28 mouse cellular contexts compared by ENCODE assay signal in the genomic region with DNA sequence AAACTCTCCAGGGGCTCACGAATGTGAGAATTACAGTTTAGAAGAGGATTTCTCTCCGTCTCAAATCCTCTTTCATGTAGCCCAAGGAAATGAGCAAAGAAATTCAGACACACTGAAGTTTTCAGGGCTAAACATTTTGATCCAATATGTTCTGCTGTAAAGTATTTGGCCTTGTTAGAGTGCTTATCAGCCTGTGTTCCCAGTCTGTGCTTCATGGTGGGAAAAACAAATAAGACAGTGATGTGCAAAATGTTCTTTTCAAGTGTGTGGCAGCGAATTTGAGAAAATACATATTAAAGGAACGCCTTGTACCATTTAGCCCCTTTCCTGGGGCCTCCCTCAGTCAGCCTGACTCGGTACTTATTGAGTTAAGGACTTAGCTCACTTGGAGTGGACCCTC.
DNase-seq lines count a peak whose midpoint lies in the region; ATAC-seq and TF ChIP-seq lines count a peak whose summit lies in the region.
"Had no signal": no experiment of that assay in that cellular context is flagged by ENCODE, and none has a peak within 500 bp of the region (broad histone marks: within the 10 kb centered on the region; RNA-seq: fewer than 3 reads in every experiment).

No protein-coding gene starts in this region.

- TF ChIP-seq POLR2A in embryonic fibroblast, embryonic 13.5 days (IDR thresholded peaks at IDR 0.05; ENCODE audit: low read depth, low read length), result no peak

- H3K36me3 ChIP-seq in forebrain, embryonic 15.5 days, result no peaks in the 10 kb centered on the region
- peaks cover 5% of the 10 kb centered on the region for H3K36me3 ChIP-seq in forebrain, embryonic 10.5 days (replicated peaks)
- no peaks in the 10 kb centered on the region for H3K36me3 ChIP-seq in midbrain, embryonic 14.5 days (ENCODE audit: control insufficient read depth, insufficient read depth, low read length)
- H3K36me3 ChIP-seq: embryonic facial prominence, embryonic 12.5 days; embryonic facial prominence, embryonic 15.5 days; heart, embryonic 10.5 days; heart, embryonic 13.5 days had no signal

- H3K27ac ChIP-seq in forebrain, embryonic 15.5 days (replicated peaks), result peak overlapping the region; percentile 72
- no peak overlapping the region for H3K27ac ChIP-seq in forebrain, embryonic 10.5 days
- 0 out of 2 replicates have a peak overlapping the region, but pooled peaks have one; percentile 23 for H3K27ac ChIP-seq in embryonic fibroblast, embryonic 13.5 days (ENCODE audit: insufficient read depth, low read length)
- H3K27ac ChIP-seq in midbrain, embryonic 14.5 days (replicated peaks; ENCODE audit: low read depth, low read length), result no peak overlapping the region
- H3K27ac ChIP-seq: embryonic facial prominence, embryonic 12.5 days; embryonic facial prominence, embryonic 15.5 days; gastrocnemius, adult 2 months; heart, embryonic 10.5 days; heart, embryonic 13.5 days; hindbrain, embryonic 14.5 days; hindbrain, postnatal 0 days had no signal

- H3K4me1 ChIP-seq in forebrain, embryonic 15.5 days, result peaks cover 15% of the 10 kb centered on the region
- H3K4me1 ChIP-seq in forebrain, embryonic 10.5 days, result 0 out of 2 replicates have a peak, but pooled peaks cover 2% of the 10 kb centered on the region
- H3K4me1 ChIP-seq in embryonic fibroblast, embryonic 13.5 days (ENCODE audit: control insufficient read depth, insufficient read depth, low read length), result peaks cover 10% of the 10 kb centered on the region
- no peaks in the 10 kb centered on the region for H3K4me1 ChIP-seq in midbrain, embryonic 14.5 days (ENCODE audit: control insufficient read depth, insufficient read depth, low read length)
- H3K4me1 ChIP-seq: embryonic facial prominence, embryonic 15.5 days; heart, embryonic 10.5 days; heart, embryonic 13.5 days had no signal

- H3K4me3 ChIP-seq in forebrain, embryonic 15.5 days, result no peak overlapping the region
- H3K4me3 ChIP-seq in forebrain, embryonic 10.5 days, result no peak overlapping the region
- no peak overlapping the region for H3K4me3 ChIP-seq in embryonic fibroblast, embryonic 13.5 days (ENCODE audit: insufficient read depth, low read length)
- H3K4me3 ChIP-seq in midbrain, embryonic 14.5 days (replicated peaks; ENCODE audit: low read depth, low read length), result no peak overlapping the region
- H3K4me3 ChIP-seq: embryonic facial prominence, embryonic 12.5 days; embryonic facial prominence, embryonic 15.5 days; erythroblast, embryonic 14.5 days; gastrocnemius, adult 2 months; heart, embryonic 10.5 days; heart, embryonic 13.5 days had no signal

- no peak for TF ChIP-seq CTCF in embryonic fibroblast, embryonic 13.5 days (IDR thresholded peaks at IDR 0.05; ENCODE audit: borderline replicate concordance, insufficient read depth, low read length)

- peak; percentile 54; the same call in 1 of the 2 replicates for ATAC-seq in forebrain, embryonic 15.5 days (replicated peaks)
- ATAC-seq in midbrain, embryonic 14.5 days (ENCODE audit: low FRiP score, low TSS enrichment), result no peak
- ATAC-seq: CD4-positive, CD25-positive, alpha-beta regulatory T cell, adult 4 months; hindbrain, postnatal 0 days; inflammation-experienced regulatory T-cells, adult 6 months; intestine, embryonic 16.5 days had no signal

- WGBS in forebrain, embryonic 15.5 days, result 54% methylated on average over 5 of the region's 5 CpGs
- 84% methylated on average over 5 of the region's 5 CpGs for WGBS in forebrain, embryonic 10.5 days
- 70% methylated on average over 5 of the region's 5 CpGs for WGBS in midbrain, embryonic 14.5 days

- no peaks in the 10 kb centered on the region for H3K27me3 ChIP-seq in forebrain, embryonic 15.5 days
- no peaks in the 10 kb centered on the region for H3K27me3 ChIP-seq in forebrain, embryonic 10.5 days (ENCODE audit: poor library complexity, severe bottlenecking)
- H3K27me3 ChIP-seq in midbrain, embryonic 14.5 days (ENCODE audit: control insufficient read depth, insufficient read depth, low read length), result no peaks in the 10 kb centered on the region
- H3K27me3 ChIP-seq: embryonic facial prominence, embryonic 12.5 days; embryonic facial prominence, embryonic 15.5 days; heart, embryonic 13.5 days had no signal

- no peak overlapping the region for H3K9ac ChIP-seq in forebrain, embryonic 15.5 days (replicated peaks)
- no peak overlapping the region for H3K9ac ChIP-seq in midbrain, embryonic 14.5 days (replicated peaks; ENCODE audit: low read length)
- H3K9ac ChIP-seq: embryonic facial prominence, embryonic 12.5 days; embryonic facial prominence, embryonic 15.5 days; heart, embryonic 13.5 days; hindbrain, embryonic 14.5 days had no signal

- no peak for DNase-seq in forebrain, embryonic 10.5 days (ENCODE audit: extremely low spot score, low spot score)
- peak; percentile 6 for DNase-seq in layer of hippocampus, adult 9-11 months
- no peak for DNase-seq in layer of hippocampus, adult 8-10 months (ENCODE audit: low spot score in 2 of 2)
- DNase-seq in midbrain, embryonic 14.5 days, result no peak
- no peak for DNase-seq in cerebellum, adult 9-11 months
- DNase-seq: adrenal gland, adult 2 months; adrenal gland, postnatal 14 days; cerebellum, adult 18-20 months; cerebellum, adult 9-10 months; cerebellum, postnatal 25 days; gastrocnemius, adult 2 months; gastrocnemius, postnatal 14 days; heart, adult 18-20 months; heart, postnatal 14 days; heart, postnatal 4 days; kidney, adult 18-20 months had no signal

- H3K4me2 ChIP-seq in forebrain, embryonic 15.5 days (replicated peaks), result no peak overlapping the region
- no peak overlapping the region for H3K4me2 ChIP-seq in midbrain, embryonic 14.5 days (ENCODE audit: low read length)
- H3K4me2 ChIP-seq: embryonic facial prominence, embryonic 12.5 days; embryonic facial prominence, embryonic 15.5 days; heart, embryonic 13.5 days; hindbrain, embryonic 14.5 days had no signal

- H3K9me3 ChIP-seq in forebrain, embryonic 15.5 days, result no peaks in the 10 kb centered on the region
- peaks cover 7% of the 10 kb centered on the region; the same call in 1 of the 2 replicates for H3K9me3 ChIP-seq in forebrain, embryonic 10.5 days
- no peaks in the 10 kb centered on the region for H3K9me3 ChIP-seq in midbrain, embryonic 14.5 days (ENCODE audit: control insufficient read depth, low read length)
- H3K9me3 ChIP-seq: embryonic facial prominence, embryonic 12.5 days; heart, embryonic 13.5 days had no signal

Comparison
In these comparisons a context has a peak if more than half of its experiments do, and no peak if none do; other contexts are left out.
1. H3K27ac ChIP-seq: peak in forebrain, embryonic 15.5 days (single experiment) and embryonic fibroblast, embryonic 13.5 days (single experiment); none in forebrain, embryonic 10.5 days (single experiment) and midbrain, embryonic 14.5 days (single experiment).